Mouse (Mus musculus) heart, adult 2 months (tissue): ENCODE results near the gene Nyap2. TPM values are rescaled to one million over a fixed set of nuclear protein-coding genes. Genes with fewer than 3 reads are reported as not detected.

ENCODE experiments used
- DNase-seq, 2 experiments: peaks; one replicate each; pipeline ENCODE4 v3.0.0; 2021
- H3K27ac ChIP-seq: fragments of 200-600 bp; 2 replicates; pipeline ENCODE4 v1.8.1; 2022
- H3K27me3 ChIP-seq: fragments of 200-500 bp; 2 replicates; pipeline ENCODE4 v1.6.1; 2012; ENCODE audit warnings: mild to moderate bottlenecking, low read length, inconsistent platforms, mixed read lengths; ENCODE audit not compliant: control insufficient read depth, insufficient read depth
- H3K36me3 ChIP-seq: fragments of 200-500 bp; 2 replicates; pipeline ENCODE4 v1.6.1; 2012; ENCODE audit warnings: low read length, inconsistent platforms; ENCODE audit not compliant: control insufficient read depth, insufficient read depth
- H3K4me1 ChIP-seq: fragments of 200-500 bp; 2 replicates; pipeline ENCODE4 v1.6.1; 2011; ENCODE audit warnings: low read length; ENCODE audit not compliant: control insufficient read depth, insufficient read depth
- H3K4me3 ChIP-seq: fragments of 200-600 bp; 2 replicates; pipeline ENCODE4 v1.8.1; 2022
- H3K79me2 ChIP-seq: fragments of 200-500 bp; replicated peaks from 2 replicates; pipeline ENCODE4 v1.6.1; 2012; ENCODE audit warnings: mild to moderate bottlenecking, inconsistent platforms, low read length, moderate library complexity, mixed read lengths; ENCODE audit not compliant: control insufficient read depth, insufficient read depth
- H3K9ac ChIP-seq: fragments of 200-500 bp; 2 replicates; pipeline ENCODE4 v1.6.1; 2012; ENCODE audit warnings: low read depth, mild to moderate bottlenecking, control low read depth, inconsistent platforms, low read length, mixed read lengths
- CTCF ChIP-seq: fragments of 200-600 bp; IDR thresholded peaks from 2 replicates; pipeline ENCODE4 v1.8.1; 2022; ENCODE audit warnings: antibody characterized with exemption, mild to moderate bottlenecking, moderate library complexity
- EP300 ChIP-seq: fragments of 200-500 bp; IDR thresholded peaks from 2 replicates; pipeline ENCODE4 v1.6.1; 2011; ENCODE audit warnings: low read depth, low read length, control low read depth; ENCODE audit not compliant: insufficient read depth
- POLR2A ChIP-seq: fragments of 200-500 bp; IDR thresholded peaks from 2 replicates; pipeline ENCODE4 v1.6.1; 2011; ENCODE audit warnings: mild to moderate bottlenecking, low read depth, low read length, control low read depth; ENCODE audit not compliant: insufficient read depth
- WGBS: fragments of 180-500 bp; shearing (Covaris S2); methylation state at CpG from one replicate; pipeline ENCODE4 v1.1.7; 2018; 5-methylcytosine and 5-hydroxymethylcytosine counted together
- intact Hi-C: fragments of 180-260 bp; cut with DNase I; formaldehyde crosslinking; loops from one replicate; pipeline ENCODE4 v1.15.1; 2025
- polyA plus RNA-seq: library from polyadenylated mRNA; depleted of rRNA; stranded (reverse); fragments of >200 nt; gene quantifications from 2 replicates; pipeline ENCODE4 v1.2.3, GENCODE M21; 2012
- total RNA-seq, 2 experiments: library from RNA; stranded (reverse); gene quantifications; 2 replicates each; pipeline ENCODE4 v1.2.3; 2021

Nyap2 gene
- total and polyA plus RNA-seq, 3 experiments, result not detected

- Histone ChIP-seq H3K27ac (no peak overlapping the region), H3K4me1 (no peaks in the 10 kb centered on the region), H3K27me3 (no peaks in the 10 kb centered on the region), H3K79me2 (no peaks in the 10 kb centered on the region), H3K9ac (no peak overlapping the region), H3K4me3 (no peak overlapping the region), H3K36me3 (no peaks in the 10 kb centered on the region)
- TF ChIP-seq POLR2A (no peak), CTCF (no peak), EP300 (no peak)
- intact Hi-C loops, result no loop called here
- DNase-seq, result no peak
- WGBS, result 72% methylated on average over 9 of the region's 9 CpGs
Observed at GRCm38 (mm10) chr1:81076259-81076658, 491 bp upstream of the Nyap2 start.

- no peak for DNase-seq
- intact Hi-C loops, result no loop called here
Observed at GRCm38 (mm10) chr1:81077665-81078314, 1.0 kb downstream of the Nyap2 start.

GRCm38 (mm10) chr1:81087485-81087884, 10.7 kb downstream of the Nyap2 start:
- intact Hi-C loops, result no loop called here
- Histone ChIP-seq H3K27ac (no peak overlapping the region), H3K4me3 (no peak overlapping the region), H3K79me2 (no peaks in the 10 kb centered on the region), H3K9ac (no peak overlapping the region), H3K4me1 (no peaks in the 10 kb centered on the region), H3K27me3 (no peaks in the 10 kb centered on the region), H3K36me3 (no peaks in the 10 kb centered on the region)
- WGBS, result 78% methylated on average over 5 of the region's 5 CpGs
- no peak for TF ChIP-seq POLR2A
- TF ChIP-seq EP300, result no peak
- no peak for TF ChIP-seq CTCF
- DNase-seq, result no peak

More at GRCm38 (mm10) chr1:81077665-81078314, 1.0 kb downstream of the Nyap2 start:
- 78% methylated on average over 9 of the region's 9 CpGs for WGBS
- Histone ChIP-seq H3K36me3 (no peaks in the 10 kb centered on the region), H3K4me1 (no peaks in the 10 kb centered on the region), H3K27ac (no peak overlapping the region), H3K9ac (no peak overlapping the region), H3K27me3 (no peaks in the 10 kb centered on the region), H3K4me3 (no peak overlapping the region), H3K79me2 (no peaks in the 10 kb centered on the region)
- TF ChIP-seq CTCF, result no peak
- TF ChIP-seq POLR2A, result no peak
- TF ChIP-seq EP300, result no peak

- Histone ChIP-seq H3K79me2 (no peaks in the 10 kb centered on the region), H3K27me3 (no peaks in the 10 kb centered on the region), H3K27ac (no peak overlapping the region), H3K4me3 (no peak overlapping the region), H3K36me3 (no peaks in the 10 kb centered on the region), H3K4me1 (no peaks in the 10 kb centered on the region), H3K9ac (no peak overlapping the region)
- intact Hi-C loops, result no loop called here
- TF ChIP-seq EP300 (no peak), CTCF (no peak)
- WGBS, result 84% methylated on average over 1 of the region's 1 CpGs
- DNase-seq, result no peak
Observed at GRCm38 (mm10) chr1:81090400-81090799, 13.7 kb downstream of the Nyap2 start.

- no peak overlapping the region for H3K4me3 ChIP-seq
- intact Hi-C loops, result no loop called here
- H3K9ac ChIP-seq, result no peak overlapping the region
- 47% methylated on average over 3 of the region's 3 CpGs for WGBS
- no peak for DNase-seq
- H3K79me2 ChIP-seq, result no peaks in the 10 kb centered on the region
- H3K27ac ChIP-seq, result no peak overlapping the region
- no peaks in the 10 kb centered on the region for H3K4me1 ChIP-seq
- TF ChIP-seq EP300 (no peak), POLR2A (no peak), CTCF (no peak)
- H3K27me3 ChIP-seq, result no peaks in the 10 kb centered on the region
- no peaks in the 10 kb centered on the region for H3K36me3 ChIP-seq
Observed at GRCm38 (mm10) chr1:81090979-81091378, 14.2 kb downstream of the Nyap2 start.

- DNase-seq, result no peak
- H3K9ac ChIP-seq, result no peak overlapping the region
- H3K27ac ChIP-seq, result no peak overlapping the region
- intact Hi-C loops, result no loop called here
- WGBS, result 60% methylated on average over 2 of the region's 2 CpGs
- no peak for TF ChIP-seq CTCF
- H3K36me3 ChIP-seq, result no peaks in the 10 kb centered on the region
- H3K27me3 ChIP-seq, result no peaks in the 10 kb centered on the region
- H3K4me1 ChIP-seq, result no peaks in the 10 kb centered on the region
- no peaks in the 10 kb centered on the region for H3K79me2 ChIP-seq
- H3K4me3 ChIP-seq, result no peak overlapping the region
Observed at GRCm38 (mm10) chr1:81092056-81092455, 15.3 kb downstream of the Nyap2 start.
